Mouse (Mus musculus) frontal cortex, postnatal 25 days (tissue): ENCODE data around the gene Cilp2.

Experiments used
- DNase-seq, 2 experiments: peaks; one replicate each; pipeline ENCODE4 v3.0.0; 2022; ENCODE audit warnings: low spot score in 2 of 2

Gene Cilp2

DNA sequence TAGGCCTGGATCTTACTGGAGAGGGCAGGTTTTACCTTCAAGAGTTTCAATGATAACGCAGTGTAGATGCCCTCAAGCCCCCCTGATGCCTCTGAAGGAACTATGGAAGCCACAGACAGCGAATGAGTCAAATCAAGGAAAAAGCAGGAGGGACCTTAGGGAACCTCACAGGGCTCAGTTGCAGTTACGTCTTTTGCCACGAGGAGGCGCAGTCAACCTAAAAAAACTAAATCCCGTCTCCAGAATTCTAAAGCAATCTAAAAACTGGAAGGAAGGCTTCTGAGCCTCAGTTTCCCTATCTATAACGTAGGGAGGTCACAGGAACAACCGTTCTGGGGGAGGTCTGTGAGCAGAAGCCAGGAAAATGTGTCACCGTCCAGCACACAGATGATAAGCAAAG, 13.3 kb downstream of the Cilp2 start:
- peak; percentile 72 to 77 for DNase-seq

GRCm38 (mm10) chr8:69870907-69871306, 16.6 kb downstream of the Cilp2 start:
- no peak for DNase-seq

DNA sequence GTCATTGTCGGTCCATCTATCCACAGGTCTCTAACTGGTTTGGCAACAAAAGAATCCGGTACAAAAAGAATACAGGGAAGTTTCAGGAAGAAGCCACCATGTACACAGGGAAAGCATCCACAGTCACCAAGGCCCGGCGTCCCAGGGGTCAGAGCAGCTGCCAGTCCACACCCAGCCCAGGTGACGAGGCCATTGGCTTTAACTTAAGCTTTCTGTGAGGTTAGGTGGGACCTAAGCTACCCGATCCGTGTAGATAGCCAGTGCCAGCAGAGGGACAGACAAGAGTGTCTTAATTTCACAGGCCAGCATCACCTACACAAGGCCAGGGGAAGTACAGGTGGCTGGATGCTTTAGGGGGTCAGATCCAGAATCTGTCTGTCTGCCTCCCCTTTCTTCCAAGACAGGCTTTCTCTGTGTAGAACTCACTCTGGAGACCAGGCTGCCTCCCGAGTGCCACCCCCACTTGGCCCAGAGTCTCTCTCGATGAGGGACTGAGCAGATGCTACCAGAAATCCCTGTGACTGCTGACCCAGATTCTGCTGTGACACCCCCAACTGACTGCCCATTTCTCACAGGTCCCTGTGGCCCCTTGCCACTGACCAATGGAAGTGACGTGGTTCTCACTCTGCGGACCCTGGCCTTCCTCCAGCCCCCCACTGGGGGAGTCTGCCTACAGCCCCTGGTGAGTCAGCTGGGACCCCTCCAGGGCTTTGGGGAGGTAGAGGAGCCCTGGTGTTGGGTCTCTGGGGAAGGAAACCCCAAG, 17.3 kb downstream of the Cilp2 start:
- no peak for DNase-seq

- no peak for DNase-seq
Observed at GRCm38 (mm10) chr8:69867696-69868326, 19.7 kb downstream of the Cilp2 start.

GRCm38 (mm10) chr8:69864180-69864579, 23.3 kb downstream of the Cilp2 start:
- DNase-seq: no peak

DNA sequence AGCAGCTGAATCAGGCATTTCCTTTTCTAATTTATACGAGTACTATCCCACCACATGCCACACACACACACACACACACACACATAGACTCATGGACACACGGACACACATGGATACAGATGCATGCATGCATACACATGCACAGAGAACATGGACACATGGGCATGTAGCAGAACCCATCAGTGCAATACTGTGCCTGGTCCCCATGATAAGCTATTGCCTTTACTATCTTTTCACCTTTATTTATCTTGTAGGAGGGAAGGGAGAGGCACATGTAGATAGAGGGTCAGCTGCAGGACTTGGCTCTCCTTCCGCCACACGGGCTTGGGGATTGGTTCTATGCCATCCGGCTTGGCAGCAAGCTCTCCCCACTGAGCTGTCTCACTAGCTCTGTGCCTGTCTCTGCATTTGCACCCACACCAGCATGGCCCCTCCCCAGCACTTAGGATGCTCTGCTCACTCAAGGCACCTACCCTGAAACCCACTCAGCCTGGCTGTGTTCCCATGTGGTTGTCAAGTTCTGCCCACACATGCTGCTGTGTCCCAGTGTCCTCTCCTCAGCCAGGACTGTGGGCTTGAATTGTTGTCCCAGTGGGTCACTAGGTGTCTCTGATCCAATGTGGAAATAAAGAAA, 24.0 kb downstream of the Cilp2 start:
- no peak for DNase-seq

GRCm38 (mm10) chr8:69861251-69861650, 26.2 kb downstream of the Cilp2 start:
- DNase-seq: no peak

GRCm38 (mm10) chr8:69860807-69861206, 26.7 kb downstream of the Cilp2 start:
- no peak for DNase-seq

- DNase-seq: no peak
Observed at GRCm38 (mm10) chr8:69853869-69854268, 33.6 kb downstream of the Cilp2 start.

GRCm38 (mm10) chr8:69850926-69851506, 36.5 kb downstream of the Cilp2 start:
- no peak for DNase-seq

DNA sequence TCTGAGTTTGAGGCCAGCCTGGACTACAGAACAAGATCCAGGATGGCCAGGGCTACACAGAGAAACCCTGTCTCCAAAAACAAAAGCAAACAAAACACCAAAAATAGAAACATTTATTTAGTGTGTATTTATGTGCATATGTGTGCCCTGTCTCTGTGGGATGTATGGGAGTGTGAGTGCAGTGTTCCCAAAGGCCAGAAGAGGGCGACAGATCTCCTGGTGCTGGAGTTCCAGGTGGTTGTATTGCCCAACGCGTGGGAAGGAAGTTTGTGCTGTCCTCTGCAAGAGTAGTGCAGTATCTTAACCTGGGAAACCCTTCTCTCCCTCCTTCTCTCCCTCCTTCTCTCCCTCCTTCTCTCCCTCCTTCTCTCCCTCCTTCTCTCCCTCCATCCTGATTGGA, 37.6 kb downstream of the Cilp2 start:
- DNase-seq: no peak

GRCm38 (mm10) chr8:69848951-69849350, 38.5 kb downstream of the Cilp2 start:
- no peak for DNase-seq

- no peak for DNase-seq
Observed at GRCm38 (mm10) chr8:69847167-69848065, 40.1 kb downstream of the Cilp2 start.

GRCm38 (mm10) chr8:69837057-69837682, 50.3 kb downstream of the Cilp2 start:
- DNase-seq: no peak

- peak; percentile 71 to 86 for DNase-seq
Observed at GRCm38 (mm10) chr8:69832298-69832853, 55.1 kb downstream of the Cilp2 start, which contains the start of gene Pbx4. Gene Pbx4, plus strand, starts transcription at chr8:69832491.
